Mouse (Mus musculus) spleen, adult 12 weeks (tissue): ENCODE data around the gene Trim80.
A peak's percentile ranks its signal among the peaks of the same experiment; 100 is the strongest.
"Not testable (repeated sequence)": the region's sequence is repeated elsewhere in the genome, so short reads cannot be mapped to it uniquely, and the experiment has no call there.

Experiments used
- DNase-seq: peaks from one replicate; pipeline ENCODE4 v3.0.0; 2022; ENCODE audit warnings: low spot score

Trim80 gene

DNA sequence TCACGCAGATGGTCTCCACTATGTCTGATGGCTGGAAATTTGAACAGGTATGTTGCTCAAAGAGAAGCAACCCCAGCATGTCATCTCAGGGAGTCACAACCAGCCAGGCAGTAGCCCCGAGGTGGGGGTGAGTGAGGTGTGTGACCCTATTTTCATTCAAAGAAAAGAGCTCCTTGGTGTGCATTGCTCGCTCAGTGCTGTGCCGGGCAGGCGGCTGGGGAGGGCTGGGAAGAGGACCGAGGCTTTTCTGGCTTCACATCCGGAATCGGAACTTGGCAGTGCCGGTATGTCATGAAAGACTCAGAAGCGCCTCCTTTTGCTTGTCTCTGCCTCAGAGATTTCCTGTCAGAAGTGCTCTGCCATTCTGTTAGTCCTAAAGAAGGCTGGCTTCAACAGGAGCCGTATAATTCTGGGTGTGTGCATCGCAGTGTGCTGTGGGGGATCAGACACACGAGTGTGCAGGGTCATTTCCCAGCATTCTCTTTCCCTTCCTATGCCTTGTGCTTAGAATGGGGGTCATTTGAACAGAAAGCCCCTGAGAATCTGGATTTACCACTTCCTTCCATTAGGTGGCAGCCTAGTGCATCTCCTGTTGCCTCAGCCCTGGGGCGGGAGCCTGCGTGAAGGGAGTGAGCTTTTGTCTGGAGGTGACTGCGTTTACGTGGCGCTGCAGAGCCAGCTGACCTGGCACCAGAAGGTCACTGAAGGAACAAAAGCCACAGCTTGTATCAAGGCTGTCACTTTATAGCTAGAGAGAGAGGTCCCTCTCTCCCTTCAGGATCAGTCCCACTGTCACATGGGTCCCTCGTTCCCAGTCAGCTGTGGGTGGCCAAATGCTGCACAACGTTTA, 12.6 kb upstream of the Trim80 start:
- DNase-seq: peak; percentile 33

DNA sequence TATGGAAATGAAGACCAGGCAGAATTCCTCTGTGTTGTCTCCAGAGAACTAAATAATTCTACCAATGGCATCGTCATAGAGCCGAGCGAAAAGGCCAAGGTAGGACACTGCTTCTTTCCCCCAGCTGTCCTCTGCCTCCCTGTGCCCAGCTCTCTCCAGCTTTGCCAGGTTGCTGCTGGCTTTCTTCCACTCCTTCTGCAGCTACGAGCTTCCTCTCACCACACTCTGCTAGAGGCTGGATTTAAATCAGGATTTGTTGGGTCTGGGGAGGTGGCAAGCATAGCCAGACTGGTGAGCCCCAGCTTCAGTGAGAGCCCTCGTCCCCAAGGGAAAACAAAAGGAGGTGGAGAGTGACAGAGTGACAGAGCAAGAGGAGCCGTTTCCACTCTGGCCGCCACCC, 11.0 kb upstream of the Trim80 start:
- no peak for DNase-seq

DNA sequence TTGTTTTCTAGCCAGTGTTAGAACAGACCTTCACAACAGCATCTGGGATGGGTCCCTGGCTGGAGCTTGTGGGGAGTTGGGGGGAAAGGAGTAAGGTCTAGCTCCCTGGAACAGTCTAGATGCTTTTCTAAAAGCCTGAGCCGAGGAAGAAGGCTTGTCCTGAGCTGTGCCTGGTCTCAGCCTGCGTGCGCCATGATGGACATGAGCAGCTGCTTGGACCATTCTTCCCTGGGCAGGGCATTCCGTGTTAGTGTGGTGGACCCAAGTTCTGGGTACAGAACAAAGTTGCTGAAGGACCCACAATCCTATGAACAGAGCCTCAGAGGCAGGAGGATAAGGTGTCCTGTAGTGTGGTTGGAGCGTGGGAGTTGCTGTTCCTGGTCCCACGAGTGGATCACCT, 9.8 kb upstream of the Trim80 start:
- no peak for DNase-seq

DNA sequence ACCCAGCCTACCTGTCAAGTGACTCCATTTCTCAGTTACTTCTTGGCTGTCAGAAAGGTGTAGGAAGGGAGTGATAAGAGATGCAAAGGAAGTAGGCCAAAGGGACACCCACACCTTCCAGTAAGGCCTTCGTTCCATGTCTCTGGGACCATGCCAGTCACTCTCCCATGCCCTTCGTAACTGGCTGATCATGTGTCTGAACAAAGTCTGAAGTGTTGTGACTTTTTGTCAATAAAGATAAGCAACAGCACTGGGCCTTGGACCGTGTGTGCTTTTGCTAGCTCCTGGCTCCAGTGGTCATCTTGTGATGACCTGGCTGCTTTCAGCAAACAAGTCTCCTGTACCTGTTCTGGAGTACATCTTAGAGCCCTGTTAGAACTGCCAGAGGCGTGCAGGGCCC, 7.5 kb upstream of the Trim80 start:
- no peak for DNase-seq

DNA sequence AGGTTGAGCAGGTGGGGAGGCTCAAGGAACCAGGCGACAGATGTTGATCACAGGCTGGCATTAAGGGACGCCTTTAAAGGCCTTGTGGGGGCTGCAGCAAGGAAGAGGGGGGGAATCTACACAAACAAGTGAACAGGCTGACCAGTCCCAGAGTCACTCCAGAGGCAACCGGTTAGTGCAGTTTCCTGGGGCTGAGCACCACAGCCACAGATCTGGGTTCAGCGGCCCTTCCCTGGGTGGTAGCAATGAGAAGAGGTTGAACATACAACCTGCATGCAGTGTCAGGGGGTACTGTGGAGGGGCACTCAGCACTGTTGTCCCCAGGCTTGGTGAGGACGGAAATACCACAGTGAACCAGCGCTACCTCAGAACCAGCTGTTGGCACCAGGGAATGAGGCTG, 7.0 kb upstream of the Trim80 start:
- no peak for DNase-seq

DNA sequence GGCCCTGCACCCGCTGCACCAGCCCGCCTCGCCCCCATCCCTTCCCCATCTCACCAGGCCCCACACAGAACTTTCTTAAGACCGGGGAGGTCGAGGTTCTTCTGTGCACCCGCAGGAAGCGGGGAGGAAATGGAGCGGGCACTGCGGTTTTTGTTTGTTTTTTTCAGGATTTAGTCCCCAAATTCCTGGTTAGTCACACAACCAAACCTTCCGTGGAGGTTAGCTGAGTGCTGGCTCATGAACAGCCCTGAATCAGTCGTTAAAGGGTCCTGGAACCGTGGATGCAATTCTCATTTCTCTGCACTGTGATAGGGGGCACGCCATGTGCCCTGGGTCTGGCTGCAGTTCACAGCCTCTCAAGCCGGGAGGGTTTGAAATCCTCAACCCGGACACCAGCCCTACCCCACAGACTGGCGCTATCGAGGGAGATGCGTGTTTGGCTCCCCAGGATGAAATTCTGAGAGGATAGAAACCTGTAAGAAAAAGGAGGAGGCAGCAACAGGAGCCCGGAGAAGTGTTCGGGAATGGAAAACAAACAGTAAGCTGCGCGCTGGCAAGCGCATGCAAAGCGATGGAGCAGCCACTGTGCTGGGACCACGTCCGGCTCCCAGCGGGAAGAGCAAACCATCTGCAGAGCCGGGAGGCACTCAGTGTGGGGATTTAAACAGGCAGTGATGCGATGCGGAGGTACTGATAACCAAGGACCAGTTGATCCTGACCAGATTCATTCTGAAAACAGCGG, 4.6 kb upstream of the Trim80 start:
- no peak for DNase-seq

DNA sequence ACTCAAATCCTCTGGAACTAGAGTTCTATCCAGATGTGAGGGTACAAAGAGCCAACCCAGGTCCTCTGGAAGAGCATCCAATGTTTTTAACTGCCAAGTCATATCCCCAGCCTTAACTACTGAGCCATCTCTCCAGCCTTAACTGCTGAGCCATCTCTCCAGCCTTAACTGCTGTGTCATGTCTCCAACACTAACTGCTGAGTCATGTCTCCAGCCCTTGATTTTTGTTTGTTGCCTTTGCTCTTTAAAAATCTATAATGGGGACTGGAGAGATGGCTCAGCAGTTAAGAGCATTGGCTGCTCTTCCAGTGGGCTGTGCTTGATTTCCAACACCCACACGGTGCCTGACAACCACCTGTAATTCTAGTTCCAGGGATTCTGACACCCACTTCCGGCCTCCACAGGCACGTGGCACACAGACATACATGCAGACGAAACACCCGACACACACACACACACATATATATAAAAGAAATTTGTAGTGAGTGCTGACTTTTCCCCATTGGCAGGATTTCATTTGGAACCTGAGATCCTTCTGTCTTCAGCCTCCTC, 2.7 kb upstream of the Trim80 start:
- no peak for DNase-seq

DNA sequence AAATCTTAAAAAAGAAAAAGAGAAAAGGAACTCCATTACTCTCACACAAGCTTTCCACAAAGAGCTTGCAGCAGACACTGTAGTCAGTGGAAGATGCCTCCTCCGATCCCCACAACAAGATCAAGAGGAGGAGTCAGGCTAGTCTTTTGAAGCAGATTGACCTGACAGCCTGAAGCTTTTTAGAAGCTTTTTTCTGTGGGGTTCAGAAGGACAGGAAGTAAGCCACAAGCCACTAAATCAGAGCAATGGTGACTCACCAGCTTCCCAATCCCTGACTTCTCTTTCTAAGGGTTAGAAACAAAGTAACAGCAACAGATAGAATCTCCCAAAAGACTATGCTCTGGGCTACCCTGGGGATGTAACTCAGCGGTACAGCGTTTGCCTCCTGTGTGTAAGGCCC, 1.0 kb upstream of the Trim80 start:
- no peak for DNase-seq

DNA sequence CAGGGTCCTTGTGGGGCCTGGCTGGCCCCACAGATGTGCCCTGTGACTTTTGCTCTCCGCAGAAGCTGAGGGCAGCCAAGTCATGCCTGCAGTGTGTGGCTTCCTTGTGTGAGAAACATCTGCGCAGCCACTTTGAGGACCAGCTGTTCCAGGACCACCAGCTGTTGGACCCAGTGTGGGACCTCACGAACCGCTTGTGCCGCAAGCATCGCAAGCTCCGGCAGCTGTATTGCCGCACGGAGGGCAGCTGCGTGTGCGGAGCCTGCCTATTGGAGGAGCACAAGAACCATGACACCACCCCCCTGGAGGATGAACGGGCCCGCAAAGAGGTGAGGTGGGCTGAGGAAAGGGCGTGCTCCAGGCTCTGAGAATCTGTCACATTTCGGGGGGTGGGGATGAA, 1.1 kb downstream of the Trim80 start:
- no peak for DNase-seq

DNA sequence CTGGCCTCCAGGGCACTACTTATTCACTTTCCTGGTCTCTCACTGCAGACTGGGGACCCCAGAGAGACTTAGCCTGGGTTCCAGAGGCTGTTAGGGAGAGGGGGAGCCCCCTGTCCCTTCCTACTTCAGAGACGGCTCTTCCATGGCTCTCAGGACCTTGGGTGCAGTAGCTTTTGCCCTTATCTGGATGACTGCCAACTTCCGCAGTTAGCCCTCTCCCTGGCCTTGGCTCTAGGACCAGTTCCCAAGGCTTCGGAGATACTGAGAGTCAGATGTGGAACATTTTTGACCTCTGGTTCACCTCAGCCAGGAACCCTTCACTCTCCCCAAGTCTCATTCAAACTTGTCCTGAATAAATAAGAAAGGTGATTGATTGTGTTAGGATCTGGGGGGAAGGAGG, 6.6 kb downstream of the Trim80 start:
- no peak for DNase-seq

DNA sequence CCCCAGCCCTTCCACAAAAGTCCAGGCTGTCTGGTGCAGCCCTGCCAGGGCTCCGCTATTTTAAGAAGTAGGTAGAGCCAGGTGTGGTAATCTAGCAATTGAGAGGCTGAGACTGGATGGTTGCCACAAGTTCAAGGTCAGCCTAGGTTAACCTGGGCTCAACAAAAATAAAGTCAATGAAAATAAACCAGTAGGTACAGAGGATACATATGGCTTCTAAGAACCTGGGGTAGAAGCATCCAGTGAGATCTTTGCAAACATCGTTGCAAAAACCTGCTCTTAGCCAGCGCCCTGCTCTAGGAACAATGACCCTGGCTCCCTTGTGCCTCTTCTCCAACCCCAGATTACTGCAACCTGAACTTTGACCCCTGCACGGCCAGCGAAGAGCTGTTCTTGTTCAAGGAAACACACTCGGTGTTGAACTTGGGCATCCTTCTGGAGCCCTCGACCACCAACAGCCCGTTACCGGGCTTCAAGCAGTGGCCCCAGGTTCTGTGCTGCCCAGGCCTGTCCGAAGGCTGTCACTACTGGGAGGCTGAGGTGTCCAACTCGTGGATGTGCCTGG, 7.1 kb downstream of the Trim80 start:
- no peak for DNase-seq

DNA sequence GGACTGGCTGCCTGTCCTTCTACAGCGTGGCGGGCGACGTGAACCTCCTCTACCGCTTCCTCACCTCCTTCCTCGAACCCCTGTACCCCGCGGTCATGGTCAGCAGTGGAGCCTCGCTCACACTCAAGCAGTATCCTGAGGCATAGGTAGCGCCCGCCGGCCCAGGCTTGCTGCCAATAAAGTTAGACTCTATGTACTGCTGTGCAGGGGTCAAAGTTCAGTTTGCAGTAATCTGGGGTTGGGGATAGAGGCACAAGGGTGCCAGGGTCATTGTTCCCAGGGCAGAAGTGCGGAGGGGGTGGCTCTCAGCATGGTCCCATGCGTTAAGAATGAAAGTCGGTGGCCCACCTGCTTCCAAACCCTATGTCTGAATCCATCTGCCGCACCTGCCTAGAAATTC, 7.7 kb downstream of the Trim80 start:
- no peak for DNase-seq

DNA sequence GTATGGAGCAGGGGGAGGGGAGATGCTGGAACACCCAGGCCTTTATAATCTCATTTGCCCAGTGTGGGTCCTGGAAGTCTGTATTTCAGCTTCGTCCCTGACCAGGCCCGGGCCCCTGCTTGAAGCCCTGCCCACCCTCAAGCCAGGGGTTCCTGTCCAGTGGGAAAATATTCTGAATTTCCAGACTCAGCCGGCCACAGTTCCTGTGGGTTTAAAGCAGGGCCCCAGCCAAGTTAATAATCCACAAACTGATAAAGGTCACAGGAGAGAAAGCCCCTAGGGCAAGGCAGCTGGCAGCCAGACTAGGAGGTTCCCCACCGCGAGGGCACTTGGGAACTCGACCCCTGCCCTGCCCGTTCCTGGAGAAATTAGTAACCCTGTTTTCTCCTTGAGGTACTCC, 8.7 kb downstream of the Trim80 start:
- DNase-seq: no peak

DNA sequence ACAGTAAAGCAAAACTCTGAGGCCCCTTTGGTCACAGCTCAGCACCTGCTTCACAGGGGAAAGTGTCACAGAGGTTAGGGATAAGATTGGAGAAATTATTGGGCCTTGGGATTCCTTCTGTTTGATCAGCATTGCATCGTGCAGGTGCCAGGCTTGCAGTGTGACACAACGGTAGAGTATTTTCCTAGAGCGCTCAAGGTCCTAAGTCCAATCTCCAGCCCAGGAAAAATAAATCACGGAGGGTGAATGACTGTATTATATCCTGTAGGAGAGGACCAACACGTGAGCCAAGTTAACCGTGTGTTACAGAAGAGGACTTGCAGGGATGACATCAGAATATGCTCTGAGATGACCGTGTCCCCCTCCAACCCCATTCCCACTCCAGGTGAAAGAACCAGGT, 9.8 kb downstream of the Trim80 start:
- DNase-seq: no peak

DNA sequence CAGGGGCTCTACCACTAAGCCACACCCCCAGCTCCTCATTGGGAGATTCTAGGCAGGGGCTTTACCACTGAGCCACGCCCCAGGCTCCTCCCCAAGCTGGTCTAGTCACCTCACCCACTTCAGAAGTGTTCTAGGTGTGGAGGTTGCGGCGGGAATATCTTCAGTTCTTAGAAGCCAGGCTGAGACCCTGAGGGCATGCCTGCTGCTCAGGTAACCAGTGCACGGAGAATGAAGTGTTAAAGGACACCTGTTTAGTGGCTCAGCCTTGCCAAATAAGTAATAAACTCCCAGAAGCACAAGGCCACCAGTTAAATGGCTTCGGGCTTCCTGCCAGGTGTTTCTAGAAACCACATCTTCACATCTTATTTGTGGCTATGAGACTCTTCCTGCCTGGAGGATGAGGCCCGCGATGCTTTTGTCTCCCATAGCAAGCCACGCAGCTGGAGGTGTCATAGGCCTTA, 11.5 kb downstream of the Trim80 start:
- DNase-seq: no peak

DNA sequence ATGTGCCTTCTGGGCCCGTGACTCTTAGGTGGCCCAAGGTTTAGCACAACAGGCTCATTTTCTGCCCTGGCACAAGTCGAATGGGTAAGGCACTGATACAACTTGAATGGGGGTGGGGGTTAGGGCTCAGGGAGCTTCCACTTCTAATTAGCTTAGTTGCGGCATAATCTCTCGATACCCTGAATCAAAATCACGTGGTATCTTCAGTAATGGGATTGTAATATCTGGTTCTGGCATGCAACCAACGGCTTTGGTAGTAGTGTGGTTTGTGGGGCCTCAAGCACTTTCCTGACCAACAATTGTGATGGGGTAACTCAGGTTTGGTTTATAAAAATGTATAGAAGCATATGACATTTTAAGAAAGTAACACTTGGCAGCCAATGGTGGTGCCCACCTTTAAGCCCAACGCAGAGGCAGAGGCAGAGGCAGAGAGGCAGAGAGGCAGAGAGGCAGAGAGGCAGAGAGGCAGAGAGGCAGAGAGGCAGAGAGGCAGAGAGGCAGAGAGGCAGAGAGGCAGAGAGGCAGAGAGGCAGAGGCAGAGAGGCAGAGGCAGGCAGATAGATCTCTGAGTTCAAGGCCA, 12.0 kb downstream of the Trim80 start:
- no peak for DNase-seq

DNA sequence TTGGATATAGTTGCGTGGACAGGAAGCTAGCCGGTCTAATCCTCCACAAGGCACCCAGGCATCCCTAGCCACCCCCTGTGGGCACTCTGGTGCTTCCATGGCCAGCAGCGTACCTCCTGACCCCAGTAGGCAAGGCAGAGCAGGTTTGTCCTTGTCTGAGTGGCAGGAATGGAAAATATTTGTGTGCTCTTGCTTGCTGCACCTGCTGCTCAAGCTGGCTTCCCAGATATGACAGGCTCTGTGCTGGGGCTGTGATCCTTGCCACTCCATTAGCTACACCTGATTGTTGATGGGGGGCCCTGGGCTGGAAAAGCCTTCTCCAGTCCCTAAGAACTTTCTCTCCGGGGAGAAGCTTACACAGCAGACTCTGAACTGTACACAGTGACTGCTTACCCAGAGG, 13.0 kb downstream of the Trim80 start:
- no peak for DNase-seq

DNA sequence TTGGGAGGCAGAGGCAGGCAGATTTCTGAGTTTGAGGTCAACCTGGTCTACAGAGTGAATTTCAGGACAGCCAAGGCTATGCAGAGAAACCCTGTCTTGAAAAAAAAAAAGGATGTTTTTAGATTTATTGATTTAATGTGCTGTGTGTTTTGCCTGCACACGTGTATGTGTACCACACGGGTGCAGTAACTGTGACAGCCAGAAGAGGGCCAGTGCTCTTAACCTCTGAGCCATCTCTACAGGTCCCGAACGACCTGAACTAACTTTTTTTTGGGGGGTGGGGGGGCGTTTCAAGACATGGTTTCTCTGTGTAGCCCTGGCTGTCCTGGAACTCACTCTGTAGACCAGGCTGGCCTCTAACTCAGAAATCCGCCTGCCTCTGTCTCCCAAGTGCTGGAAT, 14.5 kb downstream of the Trim80 start:
- DNase-seq: not testable (repeated sequence)

DNA sequence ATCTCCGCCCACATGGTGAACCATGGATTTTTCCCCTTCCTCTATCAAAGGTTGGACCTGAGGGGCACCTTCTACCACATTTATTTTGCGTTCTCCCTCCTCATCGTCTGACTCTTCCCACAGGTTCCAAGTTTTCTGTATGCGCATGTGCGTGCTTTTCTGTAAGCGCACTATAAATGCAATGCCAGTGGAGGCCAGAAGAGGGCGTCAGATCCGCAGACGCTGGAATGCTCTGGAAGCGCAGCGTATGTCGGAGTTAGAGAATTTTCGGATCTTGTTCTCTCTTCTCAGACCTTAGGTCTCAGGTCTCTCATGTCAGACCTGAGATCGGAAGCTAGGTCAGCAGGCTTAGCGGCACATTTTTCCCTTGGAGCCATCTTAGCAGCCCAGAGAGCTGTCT, 15.3 kb downstream of the Trim80 start:
- DNase-seq: no peak

DNA sequence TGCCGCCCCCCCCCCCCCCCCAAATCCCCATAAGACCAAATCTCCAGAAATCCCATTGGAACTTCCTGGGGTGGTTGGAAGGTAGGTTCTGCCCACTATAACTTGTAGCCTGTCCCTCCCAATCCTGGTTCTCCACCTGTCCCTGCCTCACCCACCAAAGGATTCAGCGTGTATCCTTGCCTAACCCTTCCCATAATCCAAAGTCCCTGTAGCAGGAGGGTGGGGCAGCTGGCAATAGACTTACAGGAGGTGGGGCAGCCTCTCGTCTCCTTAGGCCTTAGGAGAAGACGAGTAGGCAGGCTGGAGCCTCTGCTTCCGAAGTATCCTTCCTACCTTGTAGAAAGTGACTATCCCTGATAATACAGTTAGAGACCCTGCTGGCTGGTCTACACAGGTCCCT, 15.8 kb downstream of the Trim80 start:
- no peak for DNase-seq

DNA sequence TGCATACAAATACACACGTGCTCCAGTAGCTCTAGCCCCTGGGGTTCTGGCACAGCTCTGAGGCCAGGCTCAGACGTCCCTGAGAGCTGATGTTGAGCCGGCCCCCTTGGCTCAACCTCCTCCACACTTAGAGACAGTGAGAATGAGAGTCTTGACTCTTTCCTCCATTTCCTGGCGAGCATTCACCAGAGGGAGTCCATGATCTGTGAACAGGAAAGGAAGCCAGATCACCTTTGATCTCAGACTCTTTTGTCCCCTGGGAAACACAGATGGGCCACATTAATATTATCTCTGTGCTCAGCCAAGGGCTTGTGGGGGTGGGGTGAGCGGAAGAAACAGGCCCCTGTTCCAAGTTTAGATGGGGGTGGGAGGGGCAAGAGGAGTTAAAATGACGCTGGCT, 17.1 kb downstream of the Trim80 start:
- no peak for DNase-seq

DNA sequence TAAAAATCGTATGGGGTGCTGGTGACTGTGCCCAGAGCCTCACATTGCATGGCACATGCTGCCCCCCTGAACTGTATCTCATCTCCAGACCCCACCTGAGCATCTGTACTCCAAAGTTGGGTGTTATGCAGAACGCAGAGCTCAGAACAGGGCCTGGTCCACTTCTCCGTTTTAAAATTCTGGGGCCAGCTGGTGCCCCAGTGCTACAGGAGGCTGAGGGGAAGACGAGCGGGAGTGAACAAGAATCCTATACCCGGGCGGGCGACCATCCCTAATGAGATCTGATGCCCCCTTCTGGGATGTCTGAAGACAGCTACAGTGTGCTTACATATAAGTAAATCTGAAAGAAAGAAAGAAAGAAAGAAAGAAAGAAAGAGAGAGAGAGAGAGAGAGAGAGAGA, 20.6 kb downstream of the Trim80 start:
- DNase-seq: no peak

DNA sequence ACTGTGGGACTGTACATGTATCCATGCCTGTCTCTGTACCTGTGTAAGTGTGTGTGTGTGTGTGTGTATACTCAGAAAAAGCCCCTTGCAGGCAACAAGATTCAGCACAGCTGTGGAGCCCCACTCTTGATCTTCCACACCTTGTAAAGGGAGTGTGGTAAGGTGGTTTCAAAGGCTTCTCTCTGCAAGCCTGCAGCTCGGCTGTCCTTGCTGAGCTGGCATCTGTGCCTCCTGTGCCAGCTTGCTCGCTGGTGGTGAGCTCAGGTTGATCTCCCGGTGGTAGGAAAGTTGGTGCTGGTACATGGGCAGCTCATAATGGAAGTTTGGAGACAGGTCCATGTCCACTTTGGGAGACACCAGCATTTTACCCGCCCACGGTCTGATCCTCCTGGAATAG, 21.5 kb downstream of the Trim80 start:
- DNase-seq: no peak
